Mouse (Mus musculus): ENCODE data around the gene Kel. TPM values are rescaled to one million over a fixed set of nuclear protein-coding genes. Genes with fewer than 3 reads are reported as not detected.

Gene Kel
- not detected for total RNA-seq (2021)
- long read RNA-seq, experiment 1 = 0 reads
- long read RNA-seq, experiment 2 = 0 reads

DNA sequence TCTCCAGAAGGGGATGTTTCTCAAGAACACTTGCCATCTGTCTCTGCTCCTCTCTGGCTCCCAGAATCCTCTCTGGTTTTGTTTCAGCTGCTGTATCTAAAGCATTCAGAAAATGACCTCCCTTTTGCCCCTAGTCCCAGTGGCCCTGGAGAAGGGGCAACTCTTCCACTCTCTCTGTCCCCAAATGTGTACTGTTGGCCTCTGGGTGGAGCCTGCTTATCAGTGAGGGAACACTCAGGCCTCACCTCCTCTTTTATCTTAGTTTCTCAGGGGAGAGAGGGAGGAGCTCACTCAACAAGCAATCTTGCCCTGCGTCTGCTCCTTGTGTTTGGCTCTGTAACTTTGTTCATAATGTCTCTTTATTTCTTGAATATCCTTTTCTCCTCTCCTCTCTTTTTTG lies at the start of gene Kel:
TSS of gene Kel (minus strand) at position 217 of the 400 bp plus-strand sequence.
- DNase-seq = no peak

DNA sequence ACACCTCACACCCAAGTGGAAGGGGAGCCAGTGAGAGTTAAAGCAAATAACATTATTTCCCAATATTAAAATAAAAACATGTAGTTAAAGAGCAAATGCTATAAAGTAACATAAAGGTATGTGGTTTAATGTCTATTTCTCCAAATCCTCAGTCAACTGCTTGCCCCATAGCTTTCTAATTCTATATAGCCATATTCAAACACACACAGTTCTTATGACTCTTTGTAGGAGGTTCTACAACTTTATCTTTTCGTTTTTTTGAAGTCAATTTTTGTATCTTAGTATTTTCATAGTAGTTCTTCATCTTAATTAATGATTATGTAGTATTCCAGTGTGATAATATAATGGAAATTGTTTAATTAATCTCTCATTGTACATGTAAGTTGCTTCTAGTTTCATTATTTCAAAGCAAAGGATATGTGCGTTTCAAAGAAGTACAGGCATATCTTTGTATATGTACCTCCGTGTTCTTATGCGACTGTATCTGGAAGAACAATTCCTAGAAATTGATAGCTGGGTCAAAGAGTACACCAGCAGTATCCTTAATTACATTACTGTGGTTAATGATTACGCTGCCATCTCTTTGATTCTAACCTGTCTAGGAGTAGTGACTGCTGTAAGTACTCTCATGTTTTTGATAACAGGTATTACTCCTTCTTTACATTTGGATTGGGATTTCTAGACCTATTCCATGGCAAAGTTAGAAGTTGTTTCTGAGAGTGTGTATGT lies 40.7 kb upstream of the Kel start:
- no peak for DNase-seq

DNA sequence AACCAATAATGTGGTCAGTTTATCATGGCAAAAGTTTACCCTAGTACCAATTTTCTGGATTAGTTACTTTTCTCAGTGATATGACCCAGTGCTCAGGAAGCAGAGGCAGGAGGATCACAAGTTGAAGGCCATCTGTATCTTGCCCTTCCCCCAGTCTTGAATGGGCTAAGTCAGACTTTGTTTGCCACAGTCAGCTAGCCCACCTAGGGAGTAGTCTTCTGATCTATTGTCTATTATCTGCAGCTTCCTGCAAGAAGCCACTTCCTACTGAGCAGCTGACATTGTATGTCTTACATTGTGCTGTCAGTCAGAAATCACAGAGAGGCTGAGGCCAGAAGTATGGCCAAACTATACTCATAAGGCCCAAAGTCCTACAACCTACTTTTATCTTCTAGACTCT lies 37.0 kb upstream of the Kel start:
- no peak for DNase-seq

DNA sequence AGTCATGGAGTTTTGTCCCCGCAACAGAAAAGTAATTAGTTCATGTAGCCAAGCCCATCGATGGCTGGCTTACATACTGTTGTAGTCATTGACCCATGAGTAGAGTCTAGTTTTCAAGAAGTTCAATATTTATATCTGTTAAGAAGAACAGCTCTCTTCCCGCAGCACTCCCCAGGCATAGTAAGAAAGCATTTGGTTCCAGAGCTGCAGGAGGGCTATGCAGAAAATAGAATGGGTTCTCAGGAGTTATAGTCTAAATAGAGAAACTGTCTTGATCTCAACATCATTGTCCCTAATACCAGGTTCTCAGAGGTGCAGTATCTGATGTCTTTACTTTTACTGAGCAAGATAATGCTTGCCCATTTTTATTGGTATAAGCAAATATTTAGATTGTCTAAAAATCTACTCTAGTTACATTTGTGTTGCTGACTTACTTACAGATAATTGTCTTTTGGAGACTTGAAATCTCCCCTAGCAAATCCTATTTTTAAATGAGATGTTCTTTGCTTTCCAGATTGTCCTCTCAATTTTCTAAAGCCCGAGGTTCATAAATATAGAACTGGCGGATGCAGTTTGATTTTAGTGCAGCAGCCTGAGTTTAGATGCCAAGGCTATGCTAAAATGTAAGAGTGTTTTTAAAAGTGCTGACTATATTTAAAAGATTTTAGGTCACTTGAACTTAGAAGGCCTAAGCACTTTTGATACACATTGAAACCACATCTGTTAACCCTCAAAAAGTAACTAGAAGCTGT lies 30.8 kb upstream of the Kel start:
- no peak for DNase-seq

DNA sequence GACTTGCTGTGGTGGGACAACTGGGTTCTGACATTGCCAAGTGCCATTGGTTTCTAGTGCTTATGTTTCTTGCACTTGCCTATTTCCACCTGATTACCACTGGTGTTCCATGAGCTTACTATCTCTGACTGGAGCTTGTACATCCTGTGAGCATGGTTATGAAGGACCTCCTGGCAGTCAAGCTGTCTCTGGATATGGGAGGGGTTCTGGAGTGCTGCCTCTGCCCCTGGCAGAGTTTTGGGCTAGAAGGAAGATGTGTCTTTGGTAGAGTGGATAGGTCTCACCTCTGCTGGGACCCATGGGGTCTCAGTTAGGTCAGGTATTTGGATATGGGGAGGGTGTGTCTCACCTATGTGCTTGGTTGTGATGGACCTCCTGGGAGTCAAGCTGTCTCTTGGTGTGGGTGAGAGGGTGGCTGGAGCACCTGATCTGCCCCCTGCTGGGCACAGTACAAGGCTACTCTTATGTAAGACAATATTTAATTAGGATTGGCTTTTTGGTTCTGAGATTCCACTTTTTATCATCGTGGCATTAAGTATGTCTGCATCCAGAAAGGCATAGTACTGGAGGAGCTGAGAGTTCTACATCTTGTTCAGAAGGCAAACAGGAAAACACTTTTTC lies 24.0 kb upstream of the Kel start:
- no peak for DNase-seq

DNA sequence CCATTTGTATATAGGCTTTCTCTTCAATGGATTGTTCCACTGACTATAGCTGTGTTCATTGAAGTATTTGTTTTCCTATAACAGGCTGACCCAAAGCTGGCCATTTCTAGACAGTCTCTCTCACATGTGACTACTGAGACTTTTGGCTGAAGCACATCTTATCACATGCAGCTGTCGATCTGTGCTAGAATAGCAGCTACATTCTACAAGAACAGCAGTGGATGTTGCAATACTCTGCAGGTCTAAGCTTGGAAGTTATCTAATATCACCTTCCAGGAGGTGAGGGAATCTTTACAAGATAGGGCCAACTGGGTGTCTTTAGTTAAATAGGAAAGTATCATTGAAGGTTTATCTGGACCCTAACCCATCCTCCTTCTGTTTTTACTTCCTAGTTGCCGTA lies 17.3 kb upstream of the Kel start:
- DNase-seq = no peak

DNA sequence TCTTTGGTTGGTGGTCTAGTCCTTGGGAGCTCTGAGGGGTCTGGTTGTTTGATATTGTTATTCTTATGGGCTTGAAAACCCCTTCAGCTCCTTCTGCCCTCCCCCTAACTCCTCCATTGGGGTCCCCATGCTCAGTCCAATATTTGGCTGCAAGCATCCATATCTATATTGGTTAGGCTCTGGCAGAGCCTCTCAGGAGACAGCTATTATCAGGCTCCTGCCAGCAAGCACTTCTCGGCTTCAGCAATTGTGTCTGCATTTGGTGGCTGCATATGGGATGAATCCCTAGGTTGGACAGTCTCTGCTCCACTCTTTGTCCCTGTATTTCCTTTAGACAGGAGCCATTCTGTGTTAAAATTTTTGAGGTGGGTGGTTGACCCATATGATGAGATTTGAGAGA lies 6.1 kb upstream of the Kel start:
- DNase-seq = no peak

DNA sequence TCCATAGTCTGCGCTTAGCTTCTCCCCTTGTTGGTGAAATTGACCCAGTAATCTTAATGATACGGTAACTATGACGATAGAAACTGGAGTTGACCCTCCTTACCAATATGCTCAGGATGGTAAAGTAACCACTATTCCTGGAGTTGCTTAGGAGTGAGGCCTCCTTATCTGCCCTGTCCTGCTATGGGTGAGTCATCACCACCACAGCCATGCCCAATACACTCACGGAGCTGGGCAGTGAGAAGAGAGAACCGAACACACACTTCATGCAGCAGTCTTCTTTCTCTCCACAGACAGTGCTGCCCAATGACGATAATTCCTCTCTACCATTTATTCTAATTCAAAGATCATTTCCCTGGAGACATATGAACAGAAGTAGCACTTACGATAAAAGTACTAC lies 2.1 kb upstream of the Kel start:
- DNase-seq = no peak

DNA sequence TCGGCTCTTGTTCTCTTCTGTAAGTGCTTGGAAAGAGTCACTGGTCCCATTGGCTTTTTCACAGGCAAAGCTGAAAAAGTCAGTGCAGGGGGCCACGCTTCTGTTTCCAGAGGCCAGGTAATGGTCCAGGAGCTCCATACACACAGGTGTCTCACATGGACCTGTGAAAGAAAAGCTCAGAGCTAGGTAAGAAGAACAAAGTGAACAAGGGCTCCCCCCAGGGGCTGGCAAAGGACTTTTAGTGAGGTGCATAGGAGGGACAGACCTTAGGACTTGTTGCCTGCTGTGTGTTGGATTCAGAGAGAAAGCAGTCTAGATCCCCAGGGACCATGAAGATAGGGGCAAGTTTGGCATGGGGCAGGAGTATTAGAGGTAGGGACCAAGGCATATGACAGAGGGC lies 1.2 kb downstream of the Kel start:
- DNase-seq = no peak

DNA sequence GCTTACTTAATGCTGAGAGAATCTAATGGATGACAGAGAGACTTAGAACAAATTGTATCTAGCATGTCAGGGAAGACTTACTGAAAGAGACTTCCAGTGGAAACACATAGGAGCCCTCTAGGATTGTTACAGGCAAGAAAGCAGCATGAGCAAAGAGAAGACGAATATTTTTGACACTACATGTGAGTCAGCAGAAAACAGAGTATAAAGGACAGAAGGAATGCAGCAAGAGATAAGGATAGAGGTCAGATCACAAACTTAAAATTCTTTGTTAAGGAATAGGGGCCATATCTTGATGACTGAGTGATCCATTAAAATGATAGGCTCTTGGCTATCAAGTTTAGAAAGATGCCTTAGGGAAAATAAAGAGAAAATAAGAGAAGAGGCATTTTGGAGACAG lies 2.9 kb downstream of the Kel start:
- DNase-seq = no peak

DNA sequence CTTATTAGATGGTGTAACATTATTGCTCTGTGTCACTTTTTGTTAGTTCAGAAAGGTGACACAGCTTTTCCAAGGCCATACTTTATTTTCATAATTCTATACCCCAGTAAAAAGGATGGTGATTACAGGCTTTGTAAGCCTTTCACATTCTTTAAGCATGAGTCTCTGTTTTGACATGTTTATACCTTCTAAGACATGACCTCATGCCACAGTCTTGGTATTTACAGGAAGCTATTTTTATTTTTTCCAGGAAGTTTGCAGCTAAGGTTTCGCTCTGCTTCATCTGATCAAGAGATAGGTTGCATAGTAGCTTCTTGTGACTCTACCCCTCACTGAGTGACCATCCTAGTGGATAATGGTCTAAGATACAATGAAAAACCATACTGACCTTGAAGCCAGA lies 9.7 kb downstream of the Kel start:
- no peak for DNase-seq

DNA sequence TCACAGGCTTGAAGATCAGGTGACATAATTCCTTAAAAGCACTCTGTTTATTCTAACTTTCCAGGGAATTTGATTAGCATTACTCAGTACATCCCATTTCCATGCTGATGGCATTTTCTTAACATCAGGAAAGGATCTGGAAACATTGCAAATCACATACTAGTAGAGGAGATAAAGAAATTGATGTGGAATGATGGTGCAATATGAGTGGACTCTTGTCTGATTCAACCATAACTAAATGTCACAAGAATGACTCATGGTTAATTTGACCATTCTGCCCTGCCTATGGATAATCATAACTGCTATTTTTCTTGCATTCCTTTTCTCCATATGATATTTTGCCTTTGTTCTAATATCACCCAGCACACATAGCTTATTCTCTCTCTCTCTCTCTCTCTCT lies 11.9 kb downstream of the Kel start:
- DNase-seq = no peak

DNA sequence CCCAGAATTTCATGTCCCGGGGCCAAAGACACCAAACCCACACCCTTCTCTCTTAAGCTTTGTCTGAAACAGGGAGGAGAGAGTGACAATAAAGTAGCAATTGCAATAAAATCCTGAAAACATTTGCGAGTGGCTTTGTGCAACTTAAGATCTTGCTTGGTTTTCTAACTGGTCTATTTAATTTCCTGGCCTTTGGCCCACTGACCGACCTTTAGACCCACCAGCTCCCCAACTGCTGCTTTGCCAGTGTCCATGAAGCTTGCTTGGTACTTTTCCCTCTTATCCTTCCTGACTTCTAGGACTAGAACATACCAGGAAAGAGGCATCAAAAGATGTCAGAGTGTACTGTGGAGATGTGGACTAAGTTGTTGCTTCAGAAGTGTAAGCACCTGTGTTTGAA lies 18.5 kb downstream of the Kel start:
- DNase-seq = no peak

DNA sequence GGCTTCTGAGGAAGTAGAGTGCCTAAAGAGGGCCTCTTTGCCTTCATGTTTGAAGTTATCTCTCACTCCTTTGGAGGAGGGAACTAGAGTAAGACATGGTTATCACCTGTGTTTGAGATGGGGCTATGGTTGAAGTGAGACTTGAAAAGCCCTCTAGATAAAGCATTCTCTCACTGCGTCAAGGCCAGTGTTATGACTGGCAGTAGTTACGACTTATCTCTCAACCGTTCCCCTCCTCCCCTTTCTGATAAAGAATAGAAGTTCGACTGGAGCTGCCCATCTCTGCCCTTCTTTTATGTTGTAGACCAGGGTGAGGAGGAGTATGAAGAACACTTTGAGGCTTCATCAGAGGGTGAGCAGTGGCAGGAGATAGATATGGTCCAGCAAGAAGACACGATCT lies 19.2 kb downstream of the Kel start:
- DNase-seq = no peak

DNA sequence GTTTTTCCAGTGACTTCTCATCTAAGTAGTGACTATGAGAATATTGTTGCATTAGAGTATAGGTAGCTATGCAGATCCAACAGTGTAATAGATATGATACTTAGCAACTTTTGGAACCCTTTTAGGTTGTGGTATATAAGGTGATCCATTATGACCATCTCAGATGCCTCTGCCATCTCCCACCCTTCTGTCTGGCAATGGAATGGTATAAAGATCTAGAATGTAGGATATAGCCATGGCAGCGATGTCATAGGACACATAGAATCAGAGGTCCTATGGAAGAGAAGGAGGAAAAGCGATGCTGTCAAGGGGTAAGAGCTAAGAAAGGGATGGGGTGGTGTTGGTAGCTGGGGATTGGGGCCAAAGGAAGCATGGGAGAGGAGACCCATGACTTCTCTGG lies 20.0 kb downstream of the Kel start, which contains the start of gene Llcfc1:
TSS of gene Llcfc1 (plus strand) at position 301 of the 400 bp plus-strand sequence.
- no peak for DNase-seq

DNA sequence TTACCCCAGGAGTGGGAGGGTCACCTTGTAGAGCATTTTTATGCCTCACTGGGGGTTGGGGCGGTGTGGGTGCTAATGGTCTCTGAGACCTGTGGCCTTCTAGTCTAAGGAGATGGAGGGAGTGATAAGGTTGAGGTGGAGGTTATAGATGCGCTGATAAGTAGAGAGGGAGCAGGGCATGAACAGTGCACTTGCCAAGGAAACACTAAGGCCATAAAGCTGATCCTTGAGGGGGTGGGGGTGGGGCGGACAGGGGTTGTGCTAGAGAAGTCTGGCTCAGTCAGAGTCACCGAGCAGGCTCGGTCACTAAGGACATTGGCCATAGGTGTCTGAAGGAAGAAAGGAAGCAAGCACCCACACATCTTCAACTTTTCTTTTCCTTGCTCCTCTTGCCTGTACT lies 22.5 kb downstream of the Kel start:
- DNase-seq = no peak

DNA sequence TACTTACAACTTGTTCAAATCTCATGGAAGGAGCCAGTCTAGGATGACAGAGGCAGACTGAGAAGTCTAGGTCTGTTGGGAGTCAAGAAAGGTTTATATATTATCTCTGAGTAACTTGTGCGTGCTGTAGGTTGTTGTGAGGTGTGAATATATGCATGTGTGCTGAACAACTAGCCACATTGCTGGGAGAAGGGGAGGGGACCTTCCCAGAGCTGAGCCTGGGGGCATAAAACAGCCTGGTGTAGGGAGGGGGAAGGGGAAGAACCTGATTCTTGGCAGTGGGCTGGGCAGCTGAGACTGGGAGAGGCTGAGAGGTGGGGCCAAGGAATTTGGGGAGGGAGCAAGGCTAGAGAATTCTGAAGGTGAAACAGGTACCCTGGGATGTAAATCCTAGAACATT lies 23.5 kb downstream of the Kel start, which contains the start of gene Trpv5:
TSS of gene Trpv5 (minus strand) at position 101 of the 400 bp plus-strand sequence.
- DNase-seq = no peak

DNA sequence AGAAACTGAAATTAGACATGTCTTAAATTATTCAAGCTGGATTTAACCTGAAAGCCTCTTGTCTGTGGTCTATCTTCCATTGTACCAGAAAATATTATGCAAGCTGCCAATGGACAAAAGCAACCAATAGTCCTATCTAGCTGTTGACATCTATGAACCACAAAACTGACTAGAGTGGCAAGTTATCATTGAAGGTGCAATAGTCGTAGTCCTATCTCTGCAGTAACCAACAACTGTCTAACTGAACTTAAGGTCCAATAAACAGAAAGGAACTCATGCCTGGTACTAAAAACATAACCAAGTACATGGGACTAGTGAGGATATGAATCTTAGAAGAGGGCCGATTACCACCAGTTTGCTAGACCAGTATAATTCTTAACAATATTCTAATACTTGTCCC lies 27.6 kb downstream of the Kel start:
- no peak for DNase-seq

DNA sequence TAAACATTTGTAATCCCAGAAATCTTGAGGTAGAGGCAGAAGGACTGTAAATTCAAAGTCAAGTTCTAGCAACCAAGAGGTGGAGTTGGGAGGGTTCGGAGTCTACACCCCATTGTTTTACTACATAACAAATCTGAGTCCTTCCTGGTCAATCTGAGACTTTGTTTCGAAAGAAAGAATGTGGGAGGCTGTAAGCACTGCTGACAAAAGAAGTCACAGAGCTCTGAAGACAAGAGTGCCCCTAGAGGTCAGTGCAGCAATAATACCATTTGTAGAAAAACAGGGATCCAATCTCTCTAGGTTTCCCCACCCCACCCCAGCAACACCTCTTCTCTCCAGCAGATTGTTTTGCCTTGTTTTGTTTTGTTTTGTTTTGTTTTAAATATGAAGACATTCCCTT lies 41.8 kb downstream of the Kel start:
- no peak for DNase-seq

DNA sequence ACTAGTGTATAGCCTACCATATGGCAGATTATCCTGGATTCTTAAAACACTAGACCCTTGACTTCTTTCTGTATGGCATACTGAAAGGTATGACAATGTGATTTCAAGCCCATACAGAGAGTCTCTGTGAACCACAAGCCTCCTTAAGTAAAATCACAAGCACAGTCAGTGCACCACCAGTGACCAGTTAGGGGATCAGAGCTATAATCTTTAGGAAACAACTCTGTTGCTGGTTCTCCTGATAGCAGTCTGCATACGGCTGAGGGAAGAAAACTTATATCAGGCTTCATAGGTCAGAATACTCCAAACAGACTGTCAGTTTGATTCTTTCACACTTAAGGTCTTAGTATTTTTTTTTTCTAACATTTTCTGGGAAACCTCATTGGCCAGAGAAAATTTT lies 45.7 kb downstream of the Kel start:
- DNase-seq = no peak

DNA sequence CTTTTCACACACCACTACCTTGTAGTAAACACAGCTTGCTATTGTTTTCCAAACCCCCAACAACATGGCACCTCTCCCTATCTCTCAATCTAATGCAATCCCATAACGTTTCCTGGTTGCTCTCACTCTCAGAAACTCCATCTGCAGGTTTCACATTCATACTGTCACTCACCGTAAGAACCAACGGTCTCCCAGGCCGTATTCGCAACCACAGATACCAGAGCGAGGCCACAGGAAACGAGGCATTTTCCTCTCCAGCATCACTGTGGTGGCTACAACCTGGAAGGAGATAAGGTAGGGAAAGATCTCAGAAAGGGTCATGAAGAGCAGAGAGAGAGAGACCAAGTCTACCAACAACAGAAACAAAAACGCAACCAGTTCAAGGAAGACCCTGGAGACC lies 49.5 kb downstream of the Kel start:
- DNase-seq = no peak

DNA sequence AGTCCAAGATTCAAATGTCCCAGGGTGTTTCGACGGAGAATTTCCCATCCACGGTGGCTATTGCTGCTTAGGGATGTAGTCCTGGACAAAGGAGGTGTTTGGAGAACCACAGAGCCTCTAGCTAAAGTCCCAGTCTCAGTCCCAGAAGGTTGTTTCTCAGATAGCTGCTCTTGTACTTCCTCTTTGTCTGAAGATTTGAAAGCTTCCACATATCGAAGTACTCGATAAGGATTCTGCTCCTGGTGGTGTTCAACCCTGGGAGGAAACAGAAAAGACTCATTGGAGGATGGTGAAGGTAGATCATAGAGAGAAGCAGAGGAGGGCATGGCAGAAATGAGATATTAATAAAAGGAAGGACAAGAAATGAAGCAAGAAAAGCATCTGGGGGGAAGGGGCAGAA lies 51.0 kb downstream of the Kel start:
- DNase-seq = no peak

DNA sequence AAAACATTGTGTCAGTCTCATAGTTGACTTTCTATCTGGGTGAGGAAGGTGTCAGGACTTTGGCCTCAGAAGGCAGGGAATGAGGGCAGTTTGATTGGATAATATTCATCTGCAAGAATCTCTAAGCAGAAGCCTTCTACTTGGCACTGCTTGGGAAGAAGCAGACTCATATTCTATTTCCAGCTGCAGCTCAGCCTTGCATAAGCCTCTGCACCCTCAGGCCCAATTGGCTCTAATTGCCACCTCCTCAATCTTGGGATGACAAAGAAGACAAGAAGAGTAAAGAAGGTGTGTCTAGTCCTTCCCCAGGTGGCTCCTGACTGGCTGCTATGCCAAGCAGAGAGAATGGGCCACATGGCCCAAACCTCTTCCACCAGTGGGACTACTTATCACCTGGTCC lies 57.5 kb downstream of the Kel start:
- DNase-seq = no peak

All from gastrocnemius, postnatal 25 days (tissue).